Mouse (Mus musculus): Measurements from ENCODE around the gene Acvr1c. TPM values are rescaled to one million over a fixed set of nuclear protein-coding genes. Genes with fewer than 3 reads are reported as not detected.

The Acvr1c gene
- polyA plus RNA-seq (2014; fragmentation: Illumina TruSeq; extraction: RNeasy Lipid Tissue Mini Kit (QIAGEN cat#74804); ENCODE audit: low read depth, low replicate concordance): 0.42 TPM

DNA sequence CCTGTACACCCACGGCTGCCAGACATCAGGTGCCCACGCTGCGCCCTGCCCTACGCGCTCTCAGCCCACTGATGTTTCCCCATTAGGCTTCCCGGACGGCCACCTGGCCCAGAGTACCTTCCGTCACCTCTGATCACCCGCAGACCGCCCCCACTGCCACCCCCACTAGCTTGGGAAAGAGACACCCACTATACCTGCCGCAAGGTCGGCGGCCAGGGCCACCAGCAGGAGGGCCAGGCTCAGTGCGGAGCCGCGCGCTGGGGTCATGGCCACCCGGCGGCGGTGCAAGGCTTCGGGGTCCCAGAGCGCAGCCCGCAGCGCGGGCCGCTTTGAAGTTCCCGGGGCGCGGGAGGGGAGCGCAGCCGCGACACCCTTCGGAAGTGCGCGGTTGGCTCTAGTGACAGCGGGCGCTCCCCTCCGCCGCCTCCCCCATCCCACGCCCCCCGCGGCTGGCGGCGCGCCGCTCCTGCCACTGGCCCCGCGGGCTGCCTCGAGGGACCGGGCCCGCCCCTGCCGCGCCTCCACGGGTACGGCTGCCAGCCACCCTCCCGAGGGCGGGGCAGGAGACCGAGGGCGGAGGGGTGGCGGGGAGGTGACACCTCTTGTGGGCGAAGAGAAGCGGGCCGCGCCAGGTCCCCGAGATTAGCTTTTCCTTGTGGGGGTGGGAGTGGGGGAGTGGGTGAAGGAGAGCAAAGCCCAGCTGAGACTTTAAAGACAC, at the start of gene Acvr1c:
TSS of gene Acvr1c (minus strand) at position 482 of the 718 bp plus-strand sequence.

Other genes starting within 250 kb of the Acvr1c start
- 0.42 TPM for gene Cytip, start 162.4 kb downstream of the Acvr1c start, polyA plus RNA-seq (2014; fragmentation: Illumina TruSeq; extraction: RNeasy Lipid Tissue Mini Kit (QIAGEN cat#74804); ENCODE audit: low read depth, low replicate concordance)
- gene Gm17409, start 112.2 kb upstream of the Acvr1c start, polyA plus RNA-seq (2014; fragmentation: Illumina TruSeq; extraction: RNeasy Lipid Tissue Mini Kit (QIAGEN cat#74804); ENCODE audit: low read depth, low replicate concordance): not detected
- gene Acvr1, start 209.3 kb upstream of the Acvr1c start, polyA plus RNA-seq (2014; fragmentation: Illumina TruSeq; extraction: RNeasy Lipid Tissue Mini Kit (QIAGEN cat#74804); ENCODE audit: low read depth, low replicate concordance): 16.4 TPM
- gene Upp2, start 209.4 kb upstream of the Acvr1c start, polyA plus RNA-seq (2014; fragmentation: Illumina TruSeq; extraction: RNeasy Lipid Tissue Mini Kit (QIAGEN cat#74804); ENCODE audit: low read depth, low replicate concordance): 5.6 TPM